Mouse (Mus musculus): ENCODE measurements around the gene Ccl20.

Ccl20 gene

GRCm38 (mm10) chr1:83137847-83138246, 21.3 kb downstream of the Ccl20 start:
- DNase-seq (ENCODE audit: low read depth in 1 of 2, low spot score in 2 of 2), result no peak

GRCm38 (mm10) chr1:83138721-83139120, 22.2 kb downstream of the Ccl20 start:
- no peak for DNase-seq (ENCODE audit: low read depth in 1 of 2, low spot score in 2 of 2)

- no peak for DNase-seq (ENCODE audit: low read depth in 1 of 2, low spot score in 2 of 2)
These were observed 24.9 kb downstream of the Ccl20 start for GRCm38 (mm10) chr1:83141510-83141909.

GRCm38 (mm10) chr1:83142055-83142454, 25.5 kb downstream of the Ccl20 start:
- no peak for DNase-seq (ENCODE audit: low read depth in 1 of 2, low spot score in 2 of 2)

GRCm38 (mm10) chr1:83146547-83146946, 30.0 kb downstream of the Ccl20 start:
- DNase-seq (ENCODE audit: low read depth in 1 of 2, low spot score in 2 of 2), result no peak

GRCm38 (mm10) chr1:83150227-83150626, 33.7 kb downstream of the Ccl20 start:
- no peak for DNase-seq (ENCODE audit: low read depth in 1 of 2, low spot score in 2 of 2)

- DNase-seq (ENCODE audit: low read depth in 1 of 2, low spot score in 2 of 2), result no peak
These were observed 36.4 kb downstream of the Ccl20 start for GRCm38 (mm10) chr1:83152961-83153360.

- no peak for DNase-seq (ENCODE audit: low read depth in 1 of 2, low spot score in 2 of 2)
These were observed 40.3 kb downstream of the Ccl20 start for GRCm38 (mm10) chr1:83156876-83157275.

GRCm38 (mm10) chr1:83159603-83160002, 43.0 kb downstream of the Ccl20 start, which contains the start of gene Daw1:
Gene Daw1 (plus strand): TSS chr1:83159752.
- DNase-seq (ENCODE audit: low read depth in 1 of 2, low spot score in 2 of 2), result no peak

- no peak for DNase-seq (ENCODE audit: low read depth in 1 of 2, low spot score in 2 of 2)
These were observed 45.1 kb downstream of the Ccl20 start for GRCm38 (mm10) chr1:83161658-83162057.

GRCm38 (mm10) chr1:83164027-83164426, 47.5 kb downstream of the Ccl20 start:
- no peak for DNase-seq (ENCODE audit: low read depth in 1 of 2, low spot score in 2 of 2)

Measured in monocyte, adult 2 months (primary cell).